13 mouse cellular contexts compared by ENCODE assay signal in genomic region chr1:152591746-152592498, GRCm38 (mm10).
DNase-seq lines count a peak whose midpoint lies in the region; ATAC-seq lines count a peak whose summit lies in the region.
"Had no signal": no experiment of that assay in that cellular context is flagged by ENCODE, and none has a peak within 500 bp of the region (broad histone marks: within the 10 kb centered on the region; RNA-seq: fewer than 3 reads in every experiment).

No protein-coding gene starts in this region.

- no peak for DNase-seq in embryonic facial prominence, embryonic 11.5 days (ENCODE audit: low spot score)
- no peak for DNase-seq in embryonic facial prominence, embryonic 10.5 days (ENCODE audit: low spot score)
- peak; percentile 44 to 53 for DNase-seq in spleen, postnatal 10 days (ENCODE audit: low spot score in 2 of 2)
- DNase-seq in spleen, postnatal 14 days (ENCODE audit: low spot score in 2 of 2): no peak
- no peak for DNase-seq in kidney, adult 11 months
- DNase-seq: gastrocnemius, postnatal 25 days; kidney, adult 8-10 months had no signal

- 88% methylated on average over 15 of the region's 15 CpGs for WGBS in embryonic facial prominence, embryonic 11.5 days
- WGBS in embryonic facial prominence, embryonic 10.5 days: 86% methylated on average over 15 of the region's 15 CpGs
- WGBS in intestine, embryonic 16.5 days: 90% methylated on average over 13 of the region's 15 CpGs
- WGBS in neural tube, embryonic 15.5 days: 94% methylated on average over 13 of the region's 15 CpGs

- no peaks in the 10 kb centered on the region for H3K27me3 ChIP-seq in embryonic facial prominence, embryonic 11.5 days (ENCODE audit: control insufficient read depth, insufficient read depth, low read length)
- H3K27me3 ChIP-seq in embryonic facial prominence, embryonic 10.5 days (replicated peaks; ENCODE audit: low read depth, poor library complexity, severe bottlenecking): no peaks in the 10 kb centered on the region
- H3K27me3 ChIP-seq in intestine, embryonic 16.5 days (replicated peaks; ENCODE audit: control insufficient read depth, insufficient read depth, low read length): no peaks in the 10 kb centered on the region
- no peaks in the 10 kb centered on the region for H3K27me3 ChIP-seq in neural tube, embryonic 15.5 days (replicated peaks)
- H3K27me3 ChIP-seq: forebrain, embryonic 12.5 days had no signal

- 0 out of 2 replicates have a peak, but pooled peaks have one; percentile 35 for ATAC-seq in embryonic facial prominence, embryonic 11.5 days (replicated peaks; ENCODE audit: insufficient number of reproducible peaks, low FRiP score, low TSS enrichment, low read depth)
- peak; percentile 43; the same call in 1 of the 2 replicates for ATAC-seq in intestine, embryonic 16.5 days
- ATAC-seq in megakaryocyte-erythroid progenitor cell, adult 5-6 weeks (replicated peaks; ENCODE audit: low FRiP score, low TSS enrichment, poor library complexity, severe bottlenecking): peak; percentile 67
- no peak for ATAC-seq in neural tube, embryonic 15.5 days (ENCODE audit: low FRiP score)
- ATAC-seq: activated CD4-positive, CD25-positive, alpha-beta regulatory T cell, adult 4 months had no signal

- no peaks in the 10 kb centered on the region for H3K36me3 ChIP-seq in embryonic facial prominence, embryonic 11.5 days (replicated peaks; ENCODE audit: control insufficient read depth, insufficient read depth, low read depth, low read length)
- peaks cover 6% of the 10 kb centered on the region for H3K36me3 ChIP-seq in embryonic facial prominence, embryonic 10.5 days (replicated peaks)
- H3K36me3 ChIP-seq in intestine, embryonic 16.5 days (ENCODE audit: control insufficient read depth, insufficient read depth, low read length): no peaks in the 10 kb centered on the region
- no peaks in the 10 kb centered on the region for H3K36me3 ChIP-seq in neural tube, embryonic 15.5 days

- H3K4me2 ChIP-seq in embryonic facial prominence, embryonic 11.5 days (ENCODE audit: low read depth, low read length): no peak overlapping the region
- no peak overlapping the region for H3K4me2 ChIP-seq in intestine, embryonic 16.5 days (ENCODE audit: low read depth, low read length)
- H3K4me2 ChIP-seq in neural tube, embryonic 15.5 days: no peak overlapping the region
- H3K4me2 ChIP-seq: forebrain, embryonic 12.5 days had no signal

- H3K27ac ChIP-seq in embryonic facial prominence, embryonic 11.5 days (replicated peaks; ENCODE audit: low read depth, low read length): no peak overlapping the region
- no peak overlapping the region; the same call in 1 of the 2 replicates for H3K27ac ChIP-seq in embryonic facial prominence, embryonic 10.5 days (replicated peaks)
- no peak overlapping the region for H3K27ac ChIP-seq in intestine, embryonic 16.5 days (ENCODE audit: low read length)
- H3K27ac ChIP-seq in neural tube, embryonic 15.5 days (replicated peaks): no peak overlapping the region
- H3K27ac ChIP-seq: forebrain, embryonic 12.5 days; hindbrain, embryonic 10.5 days had no signal

- no peak overlapping the region for H3K4me3 ChIP-seq in embryonic facial prominence, embryonic 11.5 days (ENCODE audit: low read depth, low read length)
- no peak overlapping the region for H3K4me3 ChIP-seq in embryonic facial prominence, embryonic 10.5 days
- H3K4me3 ChIP-seq in intestine, embryonic 16.5 days (ENCODE audit: low read length): no peak overlapping the region
- H3K4me3 ChIP-seq in neural tube, embryonic 15.5 days (replicated peaks): no peak overlapping the region
- H3K4me3 ChIP-seq: forebrain, embryonic 12.5 days; hindbrain, embryonic 10.5 days had no signal

- no peaks in the 10 kb centered on the region for H3K9me3 ChIP-seq in embryonic facial prominence, embryonic 11.5 days (replicated peaks; ENCODE audit: control insufficient read depth, low read length)
- H3K9me3 ChIP-seq in embryonic facial prominence, embryonic 10.5 days: no peaks in the 10 kb centered on the region
- no peaks in the 10 kb centered on the region for H3K9me3 ChIP-seq in intestine, embryonic 16.5 days (ENCODE audit: control insufficient read depth, low read length)
- H3K9me3 ChIP-seq in neural tube, embryonic 15.5 days (replicated peaks): no peaks in the 10 kb centered on the region
- H3K9me3 ChIP-seq: forebrain, embryonic 12.5 days; hindbrain, embryonic 10.5 days had no signal

- no peaks in the 10 kb centered on the region; the same call in 1 of the 2 replicates for H3K4me1 ChIP-seq in embryonic facial prominence, embryonic 11.5 days (ENCODE audit: control insufficient read depth, insufficient read depth, low read length)
- peaks cover 68% of the 10 kb centered on the region for H3K4me1 ChIP-seq in embryonic facial prominence, embryonic 10.5 days
- peaks cover 19% of the 10 kb centered on the region for H3K4me1 ChIP-seq in intestine, embryonic 16.5 days (ENCODE audit: control insufficient read depth, insufficient read depth, low read length)
- H3K4me1 ChIP-seq in neural tube, embryonic 15.5 days: peaks cover 18% of the 10 kb centered on the region

- no peak overlapping the region for H3K9ac ChIP-seq in embryonic facial prominence, embryonic 11.5 days (replicated peaks; ENCODE audit: low read length)
- H3K9ac ChIP-seq in intestine, embryonic 16.5 days (ENCODE audit: low read depth, low read length): no peak overlapping the region
- H3K9ac ChIP-seq in neural tube, embryonic 15.5 days (replicated peaks): no peak overlapping the region
- H3K9ac ChIP-seq: forebrain, embryonic 12.5 days had no signal

Comparison
In these comparisons a context has a peak if more than half of its experiments do, and no peak if none do; other contexts are left out.
1. DNase-seq: peak in spleen, postnatal 10 days (2 of 2); none in embryonic facial prominence, embryonic 11.5 days (single experiment), embryonic facial prominence, embryonic 10.5 days (single experiment), spleen, postnatal 14 days (0 of 2) and kidney, adult 11 months (single experiment).